Mouse (Mus musculus) megakaryocyte, embryonic 14.5 days (primary cell): ENCODE results near the gene Cyp8b1.

Experiments used
- FLI1 ChIP-seq: IDR thresholded peaks from 2 replicates; pipeline ENCODE4 v1.6.1; 2012; ENCODE audit warnings: low read length, inconsistent platforms, mixed read lengths
- GATA1 ChIP-seq: IDR thresholded peaks from 3 replicates; pipeline ENCODE4 v1.6.1; 2012; ENCODE audit warnings: mixed read lengths, low read length, inconsistent platforms, borderline replicate concordance

- no peak for TF ChIP-seq GATA1
- no peak for TF ChIP-seq FLI1
Observed at GRCm38 (mm10) chr9:121903476-121904305, 12.4 kb downstream of the Cyp8b1 start.
